Mouse (Mus musculus) neural tube, embryonic 14.5 days (tissue): ENCODE results near the gene Ccr5. TPM values are rescaled to one million over a fixed set of nuclear protein-coding genes. Genes with fewer than 3 reads are reported as not detected.

Experiments used
- ATAC-seq: fragments of 200-750 bp; cut with Nextera tagmentation; 2 replicates; pipeline ENCODE4 v1.8.0; 2017; ENCODE audit warnings: low read depth, mild to moderate bottlenecking, moderate TSS enrichment, moderate library complexity
- H3K27ac ChIP-seq: fragments of 300-500 bp; sonication (generic); 2 replicates; pipeline ENCODE4 v1.5.1; 2014; ENCODE audit warnings: low read depth, mild to moderate bottlenecking, control low read depth, low read length, moderate library complexity, mixed read lengths
- H3K27me3 ChIP-seq: fragments of 300-500 bp; sonication (generic); 2 replicates; pipeline ENCODE4 v1.6.1; 2014; ENCODE audit warnings: low read length; ENCODE audit not compliant: control insufficient read depth, insufficient read depth
- H3K36me3 ChIP-seq: fragments of 300-500 bp; sonication (generic); 2 replicates; pipeline ENCODE4 v1.6.1; 2014; ENCODE audit warnings: low read length, mixed read lengths; ENCODE audit not compliant: control insufficient read depth, insufficient read depth
- H3K4me1 ChIP-seq: fragments of 300-500 bp; sonication (generic); 2 replicates; pipeline ENCODE4 v1.6.1; 2014; ENCODE audit warnings: low read length; ENCODE audit not compliant: control insufficient read depth, insufficient read depth
- H3K4me2 ChIP-seq: fragments of 300-500 bp; sonication (generic); 2 replicates; pipeline ENCODE4 v1.6.1; 2014; ENCODE audit warnings: mild to moderate bottlenecking, low read depth, low read length, control low read depth
- H3K4me3 ChIP-seq: fragments of 300-500 bp; sonication (generic); 2 replicates; pipeline ENCODE4 v1.5.1; 2014; ENCODE audit warnings: low read depth, low read length, control low read depth, mixed read lengths
- H3K9ac ChIP-seq: fragments of 300-500 bp; sonication (generic); replicated peaks from 2 replicates; pipeline ENCODE4 v1.6.1; 2014; ENCODE audit warnings: low read depth, mild to moderate bottlenecking, control low read depth, low read length, mixed read lengths
- H3K9me3 ChIP-seq: fragments of 300-500 bp; sonication (generic); 2 replicates; pipeline ENCODE4 v1.6.1; 2016; ENCODE audit warnings: low read length; ENCODE audit not compliant: control insufficient read depth
- WGBS: fragments of 180-500 bp; shearing (Covaris S2); extraction: QIAGEN DNeasy Blood & Tissue Kit; methylation state at CpG from one replicate; pipeline ENCODE4 v1.1.7; 2014; 5-methylcytosine and 5-hydroxymethylcytosine counted together
- polyA plus RNA-seq: library from polyadenylated mRNA; unstranded; fragments of >200 nt; fragmentation: Nextera tagmentation; extraction: Ambion mirVana; gene quantifications from 2 replicates; pipeline ENCODE4 v1.2.1, GENCODE M21; 2014

Ccr5 gene
- polyA plus RNA-seq, 1 experiment from 2014 or later = 0.46 TPM

DNA sequence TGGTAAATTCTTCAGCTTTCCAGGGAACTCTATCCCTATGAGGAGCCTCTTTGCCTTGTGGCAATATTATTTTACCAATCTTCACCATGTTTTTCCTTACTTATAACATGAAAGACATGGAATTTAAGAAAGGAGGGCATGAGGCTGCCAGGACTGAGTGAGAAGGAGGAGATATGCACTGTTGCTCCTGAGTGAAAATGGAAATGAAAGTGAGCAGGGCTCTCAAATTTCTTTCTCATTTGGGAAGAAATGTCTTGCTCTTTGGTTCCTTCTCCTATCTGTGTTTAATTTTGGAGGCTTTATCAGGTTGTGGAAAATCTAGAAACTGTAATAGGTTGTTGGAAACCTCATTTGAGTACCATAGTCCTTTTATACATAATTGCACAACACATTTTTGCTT, 14.1 kb upstream of the Ccr5 start:
- Histone ChIP-seq H3K4me1 (no peaks in the 10 kb centered on the region), H3K27ac (no peak overlapping the region), H3K36me3 (no peaks in the 10 kb centered on the region)

GRCm38 (mm10) chr9:124108356-124109127, 12.8 kb upstream of the Ccr5 start:
- Histone ChIP-seq H3K27me3 (no peaks in the 10 kb centered on the region), H3K27ac (no peak overlapping the region), H3K36me3 (no peaks in the 10 kb centered on the region), H3K4me1 (no peaks in the 10 kb centered on the region), H3K4me2 (no peak overlapping the region), H3K4me3 (no peak overlapping the region), H3K9ac (no peak overlapping the region), H3K9me3 (no peaks in the 10 kb centered on the region)
- 83% methylated on average over 2 of the region's 2 CpGs for WGBS
- ATAC-seq = no peak

More for the DNA sequence above, 14.1 kb upstream of the Ccr5 start:
- Histone ChIP-seq H3K9me3 (no peaks in the 10 kb centered on the region), H3K9ac (no peak overlapping the region), H3K27me3 (no peaks in the 10 kb centered on the region), H3K4me3 (no peak overlapping the region), H3K4me2 (no peak overlapping the region)
- ATAC-seq = no peak

DNA sequence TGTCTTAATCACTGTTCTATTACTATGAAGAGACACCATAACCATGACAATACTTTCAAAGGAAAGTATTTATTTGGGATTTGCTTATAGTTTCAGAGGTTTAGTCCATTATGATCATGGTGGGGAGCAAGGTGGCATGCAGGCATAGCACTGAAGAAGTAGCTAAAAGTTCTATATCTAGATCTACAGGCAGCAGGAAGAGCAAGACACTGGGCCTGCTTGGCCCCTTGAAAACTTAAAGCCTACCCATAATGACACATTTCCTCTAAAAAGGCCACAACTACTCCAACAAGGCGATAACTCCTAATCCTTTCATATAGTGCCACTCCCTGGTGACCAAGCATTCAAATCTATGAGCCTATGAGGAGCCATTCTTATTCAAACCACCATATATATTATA, 9.3 kb upstream of the Ccr5 start:
- Histone ChIP-seq H3K9me3 (no peaks in the 10 kb centered on the region), H3K27me3 (no peaks in the 10 kb centered on the region), H3K4me1 (no peaks in the 10 kb centered on the region), H3K4me2 (no peak overlapping the region), H3K4me3 (no peak overlapping the region), H3K27ac (no peak overlapping the region), H3K36me3 (no peaks in the 10 kb centered on the region), H3K9ac (no peak overlapping the region)
- no peak for ATAC-seq
- 95% methylated on average over 1 of the region's 1 CpGs for WGBS

DNA sequence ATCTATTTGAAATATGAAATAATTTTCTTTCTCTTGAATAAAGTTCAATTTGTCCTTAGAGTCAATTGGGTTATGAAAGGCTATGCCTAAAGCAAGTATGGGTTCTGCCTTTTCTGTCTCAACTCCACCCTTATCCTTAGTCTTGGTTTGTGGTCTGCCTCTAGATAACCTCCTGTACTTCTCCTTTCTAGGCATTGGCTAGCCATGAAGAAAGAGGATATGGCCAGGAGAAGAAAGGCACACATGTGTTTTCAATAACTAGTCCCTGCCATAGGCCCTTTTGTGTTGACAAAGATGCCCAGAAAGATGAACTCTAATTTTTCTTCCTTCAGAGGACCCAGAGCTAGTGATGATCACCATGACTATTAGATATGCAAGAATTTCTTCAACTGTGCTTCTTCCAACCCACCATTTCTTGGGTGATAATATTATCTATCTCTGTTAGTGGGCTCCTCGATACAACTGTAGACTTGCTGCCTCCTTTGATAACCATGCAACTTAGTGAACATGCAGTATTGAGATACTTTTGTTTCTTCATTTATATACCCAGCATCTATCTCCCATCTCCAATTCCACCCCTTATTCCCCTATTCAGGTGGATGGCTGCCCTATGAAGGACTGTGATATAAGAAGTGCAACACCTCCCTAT, 8.6 kb upstream of the Ccr5 start:
- no peak overlapping the region for H3K27ac ChIP-seq
- no peak overlapping the region for H3K4me2 ChIP-seq
- no peaks in the 10 kb centered on the region for H3K36me3 ChIP-seq
- no peak overlapping the region for H3K4me3 ChIP-seq
- no peaks in the 10 kb centered on the region for H3K9me3 ChIP-seq
- no peak overlapping the region for H3K9ac ChIP-seq
- H3K27me3 ChIP-seq = no peaks in the 10 kb centered on the region
- WGBS = 95% methylated on average over 1 of the region's 1 CpGs
- no peak for ATAC-seq
- no peaks in the 10 kb centered on the region for H3K4me1 ChIP-seq

DNA sequence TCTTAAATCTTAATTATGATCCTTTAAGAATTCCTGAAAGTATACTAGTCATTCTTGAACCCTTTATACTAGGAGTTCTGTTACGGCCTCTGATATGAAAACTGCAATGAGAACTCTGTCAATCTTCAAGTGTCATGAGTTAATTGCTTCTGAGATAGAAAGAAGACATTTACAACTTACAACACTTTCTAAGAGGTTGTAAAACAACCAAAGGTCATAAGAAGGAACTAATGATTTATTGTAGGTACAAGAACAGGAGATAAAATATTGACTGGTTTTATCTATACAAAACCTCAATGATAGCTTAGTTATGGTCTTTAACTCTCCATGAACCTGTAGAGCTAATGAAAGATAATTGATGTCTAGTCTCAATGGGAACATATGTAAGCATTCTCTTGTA, 7.6 kb upstream of the Ccr5 start:
- WGBS = 81% methylated on average over 1 of the region's 1 CpGs
- no peak overlapping the region for H3K4me3 ChIP-seq
- no peak overlapping the region for H3K9ac ChIP-seq
- H3K9me3 ChIP-seq = no peaks in the 10 kb centered on the region
- no peaks in the 10 kb centered on the region for H3K36me3 ChIP-seq
- H3K27me3 ChIP-seq = no peaks in the 10 kb centered on the region
- no peaks in the 10 kb centered on the region for H3K4me1 ChIP-seq
- no peak overlapping the region for H3K27ac ChIP-seq
- ATAC-seq = no peak
- H3K4me2 ChIP-seq = no peak overlapping the region

DNA sequence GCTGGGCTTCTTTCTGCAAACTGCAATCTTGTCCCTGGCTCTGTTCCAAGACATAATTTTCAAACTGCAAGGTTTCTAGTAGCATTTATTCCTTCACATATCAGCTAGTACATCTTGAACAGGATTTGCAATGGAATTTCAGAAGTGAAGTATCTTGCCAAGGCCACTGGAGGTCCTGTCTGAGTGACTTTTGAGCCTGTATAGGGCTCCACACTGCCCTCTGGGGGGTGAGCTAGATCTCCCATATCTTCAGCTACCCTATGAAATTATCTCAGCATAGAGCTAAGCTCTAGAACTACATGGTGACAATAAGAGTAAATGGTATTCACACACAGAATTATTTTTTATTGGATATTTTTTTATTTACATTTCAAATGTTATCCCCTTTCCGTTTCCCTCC, 2.9 kb upstream of the Ccr5 start:
- Histone ChIP-seq H3K27me3 (no peaks in the 10 kb centered on the region), H3K9me3 (no peaks in the 10 kb centered on the region), H3K4me3 (no peak overlapping the region), H3K9ac (no peak overlapping the region), H3K36me3 (no peaks in the 10 kb centered on the region), H3K27ac (no peak overlapping the region), H3K4me1 (no peaks in the 10 kb centered on the region), H3K4me2 (no peak overlapping the region)
- WGBS = 96% methylated on average over 1 of the region's 1 CpGs
- no peak for ATAC-seq

- ATAC-seq = no peak
- H3K9me3 ChIP-seq = no peaks in the 10 kb centered on the region
- no peak overlapping the region for H3K9ac ChIP-seq
- H3K4me3 ChIP-seq = no peak overlapping the region
- H3K27me3 ChIP-seq = no peaks in the 10 kb centered on the region
- no peaks in the 10 kb centered on the region for H3K36me3 ChIP-seq
- H3K27ac ChIP-seq = no peak overlapping the region
- H3K4me2 ChIP-seq = no peak overlapping the region
- H3K4me1 ChIP-seq = no peaks in the 10 kb centered on the region
- 78% methylated on average over 11 of the region's 11 CpGs for WGBS
These were observed 4.2 kb downstream of the Ccr5 start for GRCm38 (mm10) chr9:124125576-124125975.

- Histone ChIP-seq H3K4me3 (no peak overlapping the region), H3K27ac (no peak overlapping the region), H3K4me2 (no peak overlapping the region), H3K36me3 (no peaks in the 10 kb centered on the region), H3K4me1 (no peaks in the 10 kb centered on the region), H3K9me3 (no peaks in the 10 kb centered on the region), H3K9ac (no peak overlapping the region), H3K27me3 (no peaks in the 10 kb centered on the region)
- no peak for ATAC-seq
- 63% methylated on average over 5 of the region's 5 CpGs for WGBS
These were observed 5.0 kb downstream of the Ccr5 start for GRCm38 (mm10) chr9:124126373-124126772.

DNA sequence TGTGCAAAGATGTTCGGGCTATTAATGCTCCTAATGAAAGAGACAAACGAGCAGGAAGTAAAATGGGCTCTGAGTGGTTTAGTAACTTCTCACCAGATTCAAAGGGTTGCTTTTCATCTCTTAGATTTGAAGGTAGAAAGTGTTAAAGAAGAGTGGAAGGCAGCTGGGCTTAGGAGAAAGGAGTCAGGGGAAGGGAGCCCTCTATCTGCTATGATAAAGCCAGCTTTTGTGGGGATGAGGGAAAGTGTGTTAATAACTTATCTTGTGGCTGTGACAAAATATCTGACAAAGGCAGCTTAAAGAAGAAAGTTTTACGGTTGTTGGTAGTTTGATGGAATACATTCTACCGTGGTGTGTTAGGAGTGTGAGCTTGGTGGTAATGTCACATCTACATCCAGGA, 6.1 kb downstream of the Ccr5 start:
- no peak overlapping the region for H3K9ac ChIP-seq
- no peaks in the 10 kb centered on the region for H3K36me3 ChIP-seq
- 43% methylated on average over 4 of the region's 4 CpGs for WGBS
- no peaks in the 10 kb centered on the region for H3K9me3 ChIP-seq
- no peak overlapping the region for H3K4me2 ChIP-seq
- H3K4me3 ChIP-seq = no peak overlapping the region
- no peak overlapping the region for H3K27ac ChIP-seq
- no peaks in the 10 kb centered on the region for H3K4me1 ChIP-seq
- ATAC-seq = no peak
- no peaks in the 10 kb centered on the region for H3K27me3 ChIP-seq
